Mouse (Mus musculus) heart, adult 2 months (tissue): ENCODE results near the gene Camta1. TPM values are rescaled to one million over a fixed set of nuclear protein-coding genes. Genes with fewer than 3 reads are reported as not detected.

Source experiments
- DNase-seq, 2 experiments: peaks; one replicate each; pipeline ENCODE4 v3.0.0; 2021
- H3K27ac ChIP-seq: fragments of 200-600 bp; 2 replicates; pipeline ENCODE4 v1.8.1; 2022
- H3K27me3 ChIP-seq: fragments of 200-500 bp; 2 replicates; pipeline ENCODE4 v1.6.1; 2012; ENCODE audit warnings: mild to moderate bottlenecking, low read length, inconsistent platforms, mixed read lengths; ENCODE audit not compliant: control insufficient read depth, insufficient read depth
- H3K36me3 ChIP-seq: fragments of 200-500 bp; 2 replicates; pipeline ENCODE4 v1.6.1; 2012; ENCODE audit warnings: low read length, inconsistent platforms; ENCODE audit not compliant: control insufficient read depth, insufficient read depth
- H3K4me1 ChIP-seq: fragments of 200-500 bp; 2 replicates; pipeline ENCODE4 v1.6.1; 2011; ENCODE audit warnings: low read length; ENCODE audit not compliant: control insufficient read depth, insufficient read depth
- H3K4me3 ChIP-seq: fragments of 200-600 bp; 2 replicates; pipeline ENCODE4 v1.8.1; 2022
- H3K79me2 ChIP-seq: fragments of 200-500 bp; replicated peaks from 2 replicates; pipeline ENCODE4 v1.6.1; 2012; ENCODE audit warnings: mild to moderate bottlenecking, inconsistent platforms, low read length, moderate library complexity, mixed read lengths; ENCODE audit not compliant: control insufficient read depth, insufficient read depth
- H3K9ac ChIP-seq: fragments of 200-500 bp; 2 replicates; pipeline ENCODE4 v1.6.1; 2012; ENCODE audit warnings: low read depth, mild to moderate bottlenecking, control low read depth, inconsistent platforms, low read length, mixed read lengths
- CTCF ChIP-seq: fragments of 200-600 bp; IDR thresholded peaks from 2 replicates; pipeline ENCODE4 v1.8.1; 2022; ENCODE audit warnings: antibody characterized with exemption, mild to moderate bottlenecking, moderate library complexity
- EP300 ChIP-seq: fragments of 200-500 bp; IDR thresholded peaks from 2 replicates; pipeline ENCODE4 v1.6.1; 2011; ENCODE audit warnings: low read depth, low read length, control low read depth; ENCODE audit not compliant: insufficient read depth
- POLR2A ChIP-seq: fragments of 200-500 bp; IDR thresholded peaks from 2 replicates; pipeline ENCODE4 v1.6.1; 2011; ENCODE audit warnings: mild to moderate bottlenecking, low read depth, low read length, control low read depth; ENCODE audit not compliant: insufficient read depth
- WGBS: fragments of 180-500 bp; shearing (Covaris S2); methylation state at CpG from one replicate; pipeline ENCODE4 v1.1.7; 2018; 5-methylcytosine and 5-hydroxymethylcytosine counted together
- intact Hi-C: fragments of 180-260 bp; cut with DNase I; formaldehyde crosslinking; loops from one replicate; pipeline ENCODE4 v1.15.1; 2025
- polyA plus RNA-seq: library from polyadenylated mRNA; depleted of rRNA; stranded (reverse); fragments of >200 nt; gene quantifications from 2 replicates; pipeline ENCODE4 v1.2.3, GENCODE M21; 2012
- total RNA-seq, 2 experiments: library from RNA; stranded (reverse); gene quantifications; 2 replicates each; pipeline ENCODE4 v1.2.3; 2021

The Camta1 gene
- total and polyA plus RNA-seq, 3 experiments = 39.4 to 234 (median 208) TPM

GRCm38 (mm10) chr4:151133760-151134159, 727.9 kb downstream of the Camta1 start:
- no peak overlapping the region for H3K27ac ChIP-seq
- H3K4me3 ChIP-seq = no peak overlapping the region
- no peaks in the 10 kb centered on the region for H3K27me3 ChIP-seq
- no peaks in the 10 kb centered on the region for H3K79me2 ChIP-seq
- TF ChIP-seq POLR2A (no peak), CTCF (no peak), EP300 (no peak)
- intact Hi-C loops = no loop called here
- no peaks in the 10 kb centered on the region; the same call in 1 of the 2 replicates for H3K4me1 ChIP-seq
- H3K36me3 ChIP-seq = no peaks in the 10 kb centered on the region
- H3K9ac ChIP-seq = no peak overlapping the region
- WGBS = 43% methylated on average over 4 of the region's 4 CpGs
- DNase-seq = no peak

- H3K36me3 ChIP-seq = no peaks in the 10 kb centered on the region
- intact Hi-C loops = no loop called here
- H3K27me3 ChIP-seq = no peaks in the 10 kb centered on the region
- no peak overlapping the region for H3K27ac ChIP-seq
- no peaks in the 10 kb centered on the region for H3K79me2 ChIP-seq
- peak in 1 of 2 experiments; percentile 40 for DNase-seq
- no peak overlapping the region for H3K4me3 ChIP-seq
- H3K9ac ChIP-seq = no peak overlapping the region
- TF ChIP-seq POLR2A (no peak), EP300 (peak; percentile 66; the same call in 1 of the 2 replicates), CTCF (no peak)
- 49% methylated on average over 9 of the region's 9 CpGs for WGBS
- H3K4me1 ChIP-seq = no peaks in the 10 kb centered on the region; the same call in 1 of the 2 replicates
Observed at GRCm38 (mm10) chr4:151132493-151132892, 729.2 kb downstream of the Camta1 start.

- TF ChIP-seq EP300 (0 out of 2 replicates have a peak, but pooled peaks have one; percentile 15), POLR2A (no peak)
- Histone ChIP-seq H3K36me3 (no peaks in the 10 kb centered on the region), H3K79me2 (no peaks in the 10 kb centered on the region), H3K9ac (no peak overlapping the region), H3K27ac (no peak overlapping the region), H3K4me3 (no peak overlapping the region), H3K4me1 (no peaks in the 10 kb centered on the region; the same call in 1 of the 2 replicates), H3K27me3 (no peaks in the 10 kb centered on the region)
- WGBS = 49% methylated on average over 9 of the region's 9 CpGs
- DNase-seq = peak in 1 of 2 experiments; percentile 23
- intact Hi-C loops = no loop called here
Observed at GRCm38 (mm10) chr4:151130756-151131490, 730.8 kb downstream of the Camta1 start.

- Histone ChIP-seq H3K79me2 (no peaks in the 10 kb centered on the region), H3K4me1 (no peaks in the 10 kb centered on the region; the same call in 1 of the 2 replicates), H3K27ac (peak overlapping the region; percentile 33; the same call in 1 of the 2 replicates), H3K9ac (no peak overlapping the region), H3K36me3 (no peaks in the 10 kb centered on the region), H3K4me3 (no peak overlapping the region), H3K27me3 (no peaks in the 10 kb centered on the region)
- peak; percentile 52 to 70 for DNase-seq
- 48% methylated on average over 16 of the region's 16 CpGs for WGBS
- intact Hi-C loops = loop anchor here (2.0 kb wide), 1 partner anchor 57 kb away; no protein-coding TSS in a partner anchor
- TF ChIP-seq CTCF = no peak
- TF ChIP-seq POLR2A = no peak
- TF ChIP-seq EP300 = no peak
Observed at GRCm38 (mm10) chr4:151129725-151130557, 731.7 kb downstream of the Camta1 start.

GRCm38 (mm10) chr4:151128641-151129541, 732.8 kb downstream of the Camta1 start:
- peak; percentile 64 to 69 for DNase-seq
- no peaks in the 10 kb centered on the region; the same call in 1 of the 2 replicates for H3K4me1 ChIP-seq
- no peaks in the 10 kb centered on the region for H3K36me3 ChIP-seq
- H3K27me3 ChIP-seq = no peaks in the 10 kb centered on the region
- H3K27ac ChIP-seq = peak overlapping the region; percentile 42
- intact Hi-C loops = loop anchor here (2.0 kb wide), 1 partner anchor 56 kb away; no protein-coding TSS in a partner anchor
- peak overlapping the region; percentile 77 for H3K9ac ChIP-seq
- TF ChIP-seq EP300 (no peak), POLR2A (peak; percentile 35; the same call in 1 of the 2 replicates), CTCF (peak; percentile 64)
- H3K4me3 ChIP-seq = peak overlapping the region; percentile 51
- no peaks in the 10 kb centered on the region for H3K79me2 ChIP-seq
- 1% methylated on average over 69 of the region's 69 CpGs for WGBS
